Comparison of ENCODE assay signal across 13 mouse cellular contexts in genomic region chr11:54807669-54808068, GRCm38 (mm10). TPM values are rescaled to one million over a fixed set of nuclear protein-coding genes. Genes with fewer than 3 reads are reported as not detected.
DNase-seq lines count a peak whose midpoint lies in the region; ATAC-seq and TF ChIP-seq lines count a peak whose summit lies in the region.
"Had no signal": no experiment of that assay in that cellular context is flagged by ENCODE, and none has a peak within 500 bp of the region (broad histone marks: within the 10 kb centered on the region; RNA-seq: fewer than 3 reads in every experiment).

No protein-coding gene starts in this region.

- H3K79me2 ChIP-seq in heart, adult 2 months (replicated peaks; ENCODE audit: control insufficient read depth, insufficient read depth, low read length) = no peaks in the 10 kb centered on the region

- H3K4me1 ChIP-seq in heart, adult 2 months (ENCODE audit: control insufficient read depth, insufficient read depth, low read length) = peaks cover 18% of the 10 kb centered on the region
- no peaks in the 10 kb centered on the region for H3K4me1 ChIP-seq in heart, embryonic 11.5 days (ENCODE audit: control insufficient read depth, insufficient read depth, low read length)
- H3K4me1 ChIP-seq in hindbrain, embryonic 14.5 days (replicated peaks; ENCODE audit: control insufficient read depth, insufficient read depth, low read length) = peaks cover under 1% of the 10 kb centered on the region; the same call in 1 of the 2 replicates

- TF ChIP-seq CTCF in heart, adult 2 months (IDR thresholded peaks at IDR 0.05) = no peak

- H3K4me2 ChIP-seq in heart, embryonic 11.5 days = no peak overlapping the region
- H3K4me2 ChIP-seq in hindbrain, embryonic 14.5 days (replicated peaks) = no peak overlapping the region

- no peaks in the 10 kb centered on the region for H3K27me3 ChIP-seq in heart, adult 2 months (ENCODE audit: control insufficient read depth, insufficient read depth, low read length)
- H3K27me3 ChIP-seq in heart, embryonic 11.5 days (ENCODE audit: control insufficient read depth, insufficient read depth, low read length) = no peaks in the 10 kb centered on the region
- H3K27me3 ChIP-seq in hindbrain, embryonic 14.5 days (ENCODE audit: control insufficient read depth, insufficient read depth, low read length) = no peaks in the 10 kb centered on the region

- 63% methylated on average over 9 of the region's 9 CpGs for WGBS in heart, adult 2 months
- WGBS in heart, embryonic 11.5 days (ENCODE audit: insufficient replicate concordance) = 79% methylated on average over 9 of the region's 9 CpGs
- 90% methylated on average over 9 of the region's 9 CpGs for WGBS in hindbrain, embryonic 14.5 days

- peak overlapping the region; percentile 20; the same call in 1 of the 2 replicates for H3K27ac ChIP-seq in heart, adult 2 months
- no peak overlapping the region for H3K27ac ChIP-seq in heart, embryonic 11.5 days (ENCODE audit: low read depth, low read length)
- H3K27ac ChIP-seq in hindbrain, embryonic 14.5 days = no peak overlapping the region
- H3K27ac ChIP-seq: forebrain, embryonic 10.5 days had no signal

- no peak for TF ChIP-seq POLR2A in heart, adult 2 months (IDR thresholded peaks at IDR 0.05; ENCODE audit: insufficient read depth, low read depth, low read length)

- no peak for ATAC-seq in heart, embryonic 11.5 days (replicated peaks; ENCODE audit: insufficient number of reproducible peaks, low FRiP score, low TSS enrichment)
- ATAC-seq in granulocyte monocyte progenitor cell, adult 5-6 weeks (replicated peaks; ENCODE audit: poor library complexity, severe bottlenecking) = peak; percentile 96
- ATAC-seq in monocyte, adult 5-6 weeks (replicated peaks; ENCODE audit: insufficient number of reproducible peaks, low FRiP score, low TSS enrichment, poor library complexity, severe bottlenecking) = peak; percentile 98
- ATAC-seq in hindbrain, embryonic 14.5 days (ENCODE audit: low FRiP score) = no peak

- intact Hi-C loops in heart, adult 2 months (cut with DNase I) = no loop called here

- peak in 1 of 2 experiments; percentile 41 for DNase-seq in heart, adult 2 months
- peak; percentile 84 for DNase-seq in CD4-positive helper T cell, adult 2 months (ENCODE audit: low read depth, low spot score)
- no peak for DNase-seq in frontal cortex, postnatal 36 days (ENCODE audit: low spot score in 2 of 2)
- DNase-seq in hindbrain, embryonic 14.5 days (ENCODE audit: low spot score) = no peak
- no peak for DNase-seq in thymus, postnatal 25 days
- DNase-seq: gastrocnemius, postnatal 25 days; kidney, postnatal 36 days; right cerebral cortex, postnatal 4 days; thymus, postnatal 14 days had no signal

- H3K9me3 ChIP-seq in heart, embryonic 11.5 days (replicated peaks; ENCODE audit: control insufficient read depth, low read length) = no peaks in the 10 kb centered on the region
- no peaks in the 10 kb centered on the region for H3K9me3 ChIP-seq in hindbrain, embryonic 14.5 days (ENCODE audit: control insufficient read depth, low read length)

- no peak overlapping the region for H3K9ac ChIP-seq in heart, adult 2 months (ENCODE audit: low read depth, low read length)
- no peak overlapping the region for H3K9ac ChIP-seq in heart, embryonic 11.5 days (ENCODE audit: low read depth, low read length)
- no peak overlapping the region for H3K9ac ChIP-seq in hindbrain, embryonic 14.5 days

- H3K4me3 ChIP-seq in heart, adult 2 months = no peak overlapping the region
- no peak overlapping the region for H3K4me3 ChIP-seq in heart, embryonic 11.5 days (ENCODE audit: low read depth, low read length)
- H3K4me3 ChIP-seq in hindbrain, embryonic 14.5 days (replicated peaks; ENCODE audit: low read length) = no peak overlapping the region
- H3K4me3 ChIP-seq: forebrain, embryonic 10.5 days had no signal

- peaks cover 3% of the 10 kb centered on the region; the same call in 1 of the 2 replicates for H3K36me3 ChIP-seq in heart, adult 2 months (ENCODE audit: control insufficient read depth, insufficient read depth, low read length)
- H3K36me3 ChIP-seq in heart, embryonic 11.5 days (ENCODE audit: control insufficient read depth, insufficient read depth, low read length) = no peaks in the 10 kb centered on the region
- no peaks in the 10 kb centered on the region for H3K36me3 ChIP-seq in hindbrain, embryonic 14.5 days (replicated peaks; ENCODE audit: control insufficient read depth, insufficient read depth)
- H3K36me3 ChIP-seq: forebrain, embryonic 10.5 days had no signal

- no peak for TF ChIP-seq EP300 in heart, adult 2 months (IDR thresholded peaks at IDR 0.05; ENCODE audit: insufficient read depth, low read depth, low read length)

RNA-seq across cellular contexts. Expression of gene Cdc42se2, which starts 20.2 kb away (rescaled TPM):
- 10 to 100 TPM; 22.0 to 23.3 TPM for total RNA-seq in heart, adult 2 months (2021)
- polyA plus RNA-seq in heart, adult 2 months (2012; rRNA removed) = 24.7 and 41.3 TPM in 2 replicates
- 65.6 and 70.3 TPM in 2 replicates for polyA plus RNA-seq in heart, embryonic 11.5 days (2014; fragmentation: Nextera tagmentation; extraction: Ambion mirVana)
- 41.6 and 47.5 TPM in 2 replicates for total RNA-seq in granulocyte monocyte progenitor cell, adult 5-6 weeks (2014; fragmentation: Nextera tagmentation)
- 48.0 and 48.6 TPM in 2 replicates for total RNA-seq in granulocyte monocyte progenitor cell, adult 5-6 weeks (2017)
- 142 to 226 TPM (median 192 TPM) in 3 replicates for total RNA-seq in monocyte, adult 5-6 weeks (2017)
- 147 and 171 TPM in 2 replicates for polyA plus RNA-seq in hindbrain, embryonic 14.5 days (2014; fragmentation: Nextera tagmentation; extraction: Ambion mirVana)

RNA-seq across cellular contexts. Expression of gene Lyrm7, which starts 53.0 kb away (rescaled TPM):
- total RNA-seq in heart, adult 2 months (2021) = 10 to 100 TPM; 38.6 to 40.1 TPM
- polyA plus RNA-seq in heart, adult 2 months (2012; rRNA removed) = 11.1 and 20.0 TPM in 2 replicates
- polyA plus RNA-seq in heart, embryonic 11.5 days (2014; fragmentation: Nextera tagmentation; extraction: Ambion mirVana) = 16.5 and 19.1 TPM in 2 replicates
- 4.0 and 9.3 TPM in 2 replicates for total RNA-seq in granulocyte monocyte progenitor cell, adult 5-6 weeks (2014; fragmentation: Nextera tagmentation)
- 2.0 and 11.1 TPM in 2 replicates for total RNA-seq in granulocyte monocyte progenitor cell, adult 5-6 weeks (2017)
- total RNA-seq in monocyte, adult 5-6 weeks (2017) = 1.1 to 9.4 TPM (median 4.3 TPM) in 3 replicates
- polyA plus RNA-seq in hindbrain, embryonic 14.5 days (2014; fragmentation: Nextera tagmentation; extraction: Ambion mirVana) = 11.8 and 12.6 TPM in 2 replicates

RNA-seq across cellular contexts. Expression of gene Hint1, which starts 58.5 kb away (rescaled TPM):
- total RNA-seq in heart, adult 2 months (2021) = 100 to 1,000 TPM; 258 to 297 TPM
- polyA plus RNA-seq in heart, adult 2 months (2012; rRNA removed) = 477 and 498 TPM in 2 replicates
- polyA plus RNA-seq in heart, embryonic 11.5 days (2014; fragmentation: Nextera tagmentation; extraction: Ambion mirVana) = 632 and 639 TPM in 2 replicates
- 686 and 699 TPM in 2 replicates for total RNA-seq in granulocyte monocyte progenitor cell, adult 5-6 weeks (2014; fragmentation: Nextera tagmentation)
- total RNA-seq in granulocyte monocyte progenitor cell, adult 5-6 weeks (2017) = 600 and 654 TPM in 2 replicates
- total RNA-seq in monocyte, adult 5-6 weeks (2017) = 266 to 549 TPM (median 344 TPM) in 3 replicates
- 791 and 878 TPM in 2 replicates for polyA plus RNA-seq in hindbrain, embryonic 14.5 days (2014; fragmentation: Nextera tagmentation; extraction: Ambion mirVana)

Comparison
In these comparisons a context has a peak if more than half of its experiments do, and no peak if none do; other contexts are left out.
1. ATAC-seq: peak in granulocyte monocyte progenitor cell, adult 5-6 weeks (single experiment) and monocyte, adult 5-6 weeks (single experiment); none in heart, embryonic 11.5 days (single experiment) and hindbrain, embryonic 14.5 days (single experiment).